Mouse (Mus musculus): Measurements from ENCODE around the gene Atp6v0c. TPM values are rescaled to one million over a fixed set of nuclear protein-coding genes. Genes with fewer than 3 reads are reported as not detected.

The Atp6v0c gene
- 843 and 851 TPM in 2 replicates for polyA plus RNA-seq (2015; fragmentation: Nextera tagmentation; extraction: Ambion mirVana)

- peak; percentile 85 for ATAC-seq
- WGBS, result under 1% methylated on average over 58 of the region's 58 CpGs
- Histone ChIP-seq H3K4me2 (replicated peaks) (peak within 1 kb of the TSS; percentile 94), H3K9me3 (no peaks in the 10 kb centered on the region), H3K27ac (peak within 1 kb of the TSS; percentile 98), H3K4me1 (replicated peaks) (peaks cover 28% of the 10 kb centered on the region), H3K9ac (replicated peaks) (peak within 1 kb of the TSS; percentile 95), H3K36me3 (peaks cover 28% of the 10 kb centered on the region), H3K27me3 (peaks cover 2% of the 10 kb centered on the region; the same call in 1 of the 2 replicates), H3K4me3 (replicated peaks) (peak within 1 kb of the TSS; percentile 96)
Observed at GRCm38 (mm10) chr17:24169317-24170065, at the start of gene Atp6v0c. Gene Atp6v0c (minus strand): TSS chr17:24169702.

- Histone ChIP-seq H3K27me3 (no peaks in the 10 kb centered on the region), H3K36me3 (peaks cover 34% of the 10 kb centered on the region), H3K4me1 (replicated peaks) (peaks cover 24% of the 10 kb centered on the region), H3K4me2 (replicated peaks) (no peak overlapping the region), H3K9ac (replicated peaks) (no peak overlapping the region), H3K9me3 (no peaks in the 10 kb centered on the region), H3K27ac (no peak overlapping the region), H3K4me3 (replicated peaks) (no peak overlapping the region)
- 66% methylated on average over 4 of the region's 4 CpGs for WGBS
- no peak for ATAC-seq
Observed at GRCm38 (mm10) chr17:24216836-24217235, 47.3 kb upstream of the Atp6v0c start.

GRCm38 (mm10) chr17:24213186-24213585 lies 43.7 kb upstream of the Atp6v0c start:
- peaks cover 32% of the 10 kb centered on the region for H3K36me3 ChIP-seq
- ATAC-seq, result no peak
- H3K27ac ChIP-seq, result no peak overlapping the region
- peaks cover 9% of the 10 kb centered on the region for H3K27me3 ChIP-seq
- no peaks in the 10 kb centered on the region for H3K9me3 ChIP-seq
- peaks cover 42% of the 10 kb centered on the region for H3K4me1 ChIP-seq (replicated peaks)
- 80% methylated on average over 6 of the region's 6 CpGs for WGBS
- no peak overlapping the region for H3K4me3 ChIP-seq (replicated peaks)
- no peak overlapping the region for H3K9ac ChIP-seq (replicated peaks)
- H3K4me2 ChIP-seq (replicated peaks), result no peak overlapping the region

GRCm38 (mm10) chr17:24212441-24213018 lies 43.0 kb upstream of the Atp6v0c start:
- H3K4me3 ChIP-seq (replicated peaks), result peak overlapping the region; percentile 51
- WGBS, result 31% methylated on average over 5 of the region's 5 CpGs
- ATAC-seq, result no peak
- peaks cover 25% of the 10 kb centered on the region for H3K36me3 ChIP-seq
- no peak overlapping the region for H3K9ac ChIP-seq (replicated peaks)
- H3K9me3 ChIP-seq, result no peaks in the 10 kb centered on the region
- H3K27ac ChIP-seq, result no peak overlapping the region
- H3K27me3 ChIP-seq, result peaks cover 15% of the 10 kb centered on the region
- peak overlapping the region; percentile 94 for H3K4me2 ChIP-seq (replicated peaks)
- peaks cover 48% of the 10 kb centered on the region for H3K4me1 ChIP-seq (replicated peaks)

- Histone ChIP-seq H3K27ac (peak overlapping the region; percentile 70), H3K36me3 (peaks cover 21% of the 10 kb centered on the region), H3K4me2 (replicated peaks) (peak overlapping the region; percentile 94), H3K27me3 (peaks cover 21% of the 10 kb centered on the region), H3K9ac (replicated peaks) (peak overlapping the region; percentile 80), H3K9me3 (no peaks in the 10 kb centered on the region), H3K4me1 (replicated peaks) (peaks cover 55% of the 10 kb centered on the region), H3K4me3 (replicated peaks) (peak overlapping the region; percentile 51)
- under 1% methylated on average over 37 of the region's 37 CpGs for WGBS
- peak; percentile 53 for ATAC-seq
Observed at GRCm38 (mm10) chr17:24211631-24212440, 42.3 kb upstream of the Atp6v0c start.

GRCm38 (mm10) chr17:24210591-24210990 lies 41.1 kb upstream of the Atp6v0c start:
- ATAC-seq, result no peak
- 81% methylated on average over 3 of the region's 3 CpGs for WGBS
- H3K9me3 ChIP-seq, result no peaks in the 10 kb centered on the region
- H3K4me2 ChIP-seq (replicated peaks), result no peak overlapping the region
- no peak overlapping the region for H3K4me3 ChIP-seq (replicated peaks)
- H3K36me3 ChIP-seq, result peaks cover 9% of the 10 kb centered on the region
- H3K9ac ChIP-seq (replicated peaks), result no peak overlapping the region
- peaks cover 21% of the 10 kb centered on the region for H3K27me3 ChIP-seq
- H3K4me1 ChIP-seq (replicated peaks), result peaks cover 68% of the 10 kb centered on the region
- H3K27ac ChIP-seq, result 0 out of 2 replicates have a peak overlapping the region, but pooled peaks have one; percentile 19

- H3K27ac ChIP-seq, result peak overlapping the region; percentile 80
- H3K4me1 ChIP-seq (replicated peaks), result peaks cover 69% of the 10 kb centered on the region
- 0 out of 2 replicates have a peak overlapping the region, but pooled peaks have one; percentile 78 for H3K9ac ChIP-seq (replicated peaks)
- no peaks in the 10 kb centered on the region for H3K9me3 ChIP-seq
- H3K4me3 ChIP-seq (replicated peaks), result no peak overlapping the region
- ATAC-seq, result no peak
- peaks cover 2% of the 10 kb centered on the region for H3K36me3 ChIP-seq
- peak overlapping the region; percentile 80 for H3K4me2 ChIP-seq (replicated peaks)
- WGBS, result 59% methylated on average over 3 of the region's 3 CpGs
- H3K27me3 ChIP-seq, result peaks cover 21% of the 10 kb centered on the region
Observed at GRCm38 (mm10) chr17:24209916-24210240, 40.4 kb upstream of the Atp6v0c start.

- Histone ChIP-seq H3K36me3 (no peaks in the 10 kb centered on the region), H3K27me3 (peaks cover 21% of the 10 kb centered on the region), H3K9me3 (no peaks in the 10 kb centered on the region), H3K4me2 (replicated peaks) (peak within 1 kb of the TSS; percentile 80), H3K9ac (replicated peaks) (peak within 1 kb of the TSS; percentile 78), H3K4me1 (replicated peaks) (peaks cover 75% of the 10 kb centered on the region), H3K4me3 (replicated peaks) (peak within 1 kb of the TSS; percentile 69), H3K27ac (peak within 1 kb of the TSS; percentile 80)
- WGBS, result under 1% methylated on average over 42 of the region's 43 CpGs
- peak; percentile 26 for ATAC-seq
Observed at GRCm38 (mm10) chr17:24209043-24209915, 39.8 kb upstream of the Atp6v0c start, which contains the start of gene Ntn3. Gene Ntn3 (minus strand): TSS chr17:24209531.

GRCm38 (mm10) chr17:24208641-24209042 lies 39.1 kb upstream of the Atp6v0c start:
- Histone ChIP-seq H3K4me3 (replicated peaks) (peak overlapping the region; percentile 69), H3K36me3 (no peaks in the 10 kb centered on the region), H3K9ac (replicated peaks) (peak overlapping the region; percentile 78), H3K4me2 (replicated peaks) (peak overlapping the region; percentile 80), H3K4me1 (replicated peaks) (peaks cover 81% of the 10 kb centered on the region), H3K27ac (peak overlapping the region; percentile 80), H3K27me3 (peaks cover 21% of the 10 kb centered on the region), H3K9me3 (no peaks in the 10 kb centered on the region)
- WGBS, result 2% methylated on average over 29 of the region's 29 CpGs
- ATAC-seq, result peak; percentile 1; the same call in 1 of the 2 replicates

- no peak for ATAC-seq
Observed at GRCm38 (mm10) chr17:24207768-24208640, 38.5 kb upstream of the Atp6v0c start.

More at GRCm38 (mm10) chr17:24207768-24208640, 38.5 kb upstream of the Atp6v0c start:
- Histone ChIP-seq H3K4me1 (replicated peaks) (peaks cover 88% of the 10 kb centered on the region), H3K9ac (replicated peaks) (peak overlapping the region; percentile 78), H3K27me3 (peaks cover 21% of the 10 kb centered on the region), H3K36me3 (no peaks in the 10 kb centered on the region), H3K4me3 (replicated peaks) (peak overlapping the region; percentile 69), H3K9me3 (no peaks in the 10 kb centered on the region), H3K4me2 (replicated peaks) (peak overlapping the region; percentile 80), H3K27ac (no peak overlapping the region)
- WGBS, result 56% methylated on average over 34 of the region's 34 CpGs
